Mouse (Mus musculus): Measurements from ENCODE around the gene Tmem26. TPM values are rescaled to one million over a fixed set of nuclear protein-coding genes. Genes with fewer than 3 reads are reported as not detected.
"Not testable (repeated sequence)": the region's sequence is repeated elsewhere in the genome, so short reads cannot be mapped to it uniquely, and the experiment has no call there.

The Tmem26 gene
- polyA plus RNA-seq, 1 experiment from 2014 or later: 12.2 TPM

DNA sequence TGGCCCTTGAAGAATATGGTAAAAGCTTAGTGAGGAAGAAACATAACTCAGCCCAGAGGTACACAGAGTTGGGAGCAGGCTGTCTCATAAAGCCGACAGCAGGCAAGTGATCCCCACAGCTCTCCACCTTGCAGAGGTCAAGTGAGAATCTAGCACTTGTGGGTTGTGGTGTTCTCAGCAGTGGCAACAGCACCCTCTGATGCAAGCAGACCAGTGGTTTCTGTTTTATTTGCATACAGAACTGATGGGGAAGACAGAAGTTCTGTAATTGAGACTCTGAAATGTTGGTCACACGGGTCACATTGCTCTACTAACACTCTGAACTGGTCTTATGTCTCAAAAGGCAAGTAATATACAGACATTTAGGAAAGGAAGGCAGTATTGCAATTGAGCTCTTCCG is 12.2 kb downstream of the Tmem26 start:
- ATAC-seq (ENCODE audit: insufficient read depth, low FRiP score): no peak
- H3K9me3 ChIP-seq (replicated peaks; ENCODE audit: control insufficient read depth, low read length): no peaks in the 10 kb centered on the region
- H3K36me3 ChIP-seq (ENCODE audit: control insufficient read depth, insufficient read depth, low read length): no peaks in the 10 kb centered on the region
- H3K4me2 ChIP-seq (ENCODE audit: low read depth, low read length): no peak overlapping the region
- H3K27ac ChIP-seq (ENCODE audit: low read length): no peak overlapping the region
- H3K27me3 ChIP-seq (ENCODE audit: control insufficient read depth, insufficient read depth, low read length): no peaks in the 10 kb centered on the region
- H3K9ac ChIP-seq (ENCODE audit: low read length): no peak overlapping the region
- no peak overlapping the region for H3K4me3 ChIP-seq (replicated peaks; ENCODE audit: low read length)
- WGBS: 84% methylated on average over 3 of the region's 3 CpGs
- H3K4me1 ChIP-seq (ENCODE audit: control insufficient read depth, insufficient read depth, low read length): no peaks in the 10 kb centered on the region

GRCm38 (mm10) chr10:68737391-68737790 is 13.9 kb downstream of the Tmem26 start:
- Histone ChIP-seq H3K9me3 (replicated peaks; ENCODE audit: control insufficient read depth, low read length) (no peaks in the 10 kb centered on the region), H3K9ac (ENCODE audit: low read length) (no peak overlapping the region), H3K4me1 (ENCODE audit: control insufficient read depth, insufficient read depth, low read length) (no peaks in the 10 kb centered on the region), H3K36me3 (ENCODE audit: control insufficient read depth, insufficient read depth, low read length) (no peaks in the 10 kb centered on the region), H3K27me3 (ENCODE audit: control insufficient read depth, insufficient read depth, low read length) (no peaks in the 10 kb centered on the region), H3K27ac (ENCODE audit: low read length) (no peak overlapping the region), H3K4me2 (ENCODE audit: low read depth, low read length) (no peak overlapping the region), H3K4me3 (replicated peaks; ENCODE audit: low read length) (no peak overlapping the region)
- 61% methylated on average over 7 of the region's 7 CpGs for WGBS
- no peak for ATAC-seq (ENCODE audit: insufficient read depth, low FRiP score)

DNA sequence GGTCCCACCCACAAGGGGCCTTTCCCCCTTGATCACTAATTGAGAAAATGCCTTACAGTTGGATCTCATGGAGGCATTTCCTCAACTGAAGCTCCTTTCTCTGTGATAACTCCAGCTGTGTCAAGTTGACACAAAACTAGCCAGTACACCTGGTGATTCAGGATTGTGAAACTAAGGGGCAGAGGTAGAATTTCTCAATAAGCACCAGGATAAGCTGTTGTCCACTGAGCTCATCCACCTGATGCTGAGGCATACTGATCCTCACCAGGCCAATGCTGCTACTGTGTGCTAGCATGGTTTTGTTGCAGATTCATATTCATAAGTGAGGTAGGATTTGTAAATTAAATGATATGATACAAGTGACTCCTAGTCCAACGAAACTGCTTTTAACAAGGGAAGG is 15.5 kb downstream of the Tmem26 start:
- H3K36me3 ChIP-seq (ENCODE audit: control insufficient read depth, insufficient read depth, low read length); H3K4me1 ChIP-seq (ENCODE audit: control insufficient read depth, insufficient read depth, low read length); H3K4me3 ChIP-seq (replicated peaks; ENCODE audit: low read length); ATAC-seq (ENCODE audit: insufficient read depth, low FRiP score); H3K27ac ChIP-seq (ENCODE audit: low read length); H3K9me3 ChIP-seq (replicated peaks; ENCODE audit: control insufficient read depth, low read length); H3K4me2 ChIP-seq (ENCODE audit: low read depth, low read length); H3K9ac ChIP-seq (ENCODE audit: low read length); H3K27me3 ChIP-seq (ENCODE audit: control insufficient read depth, insufficient read depth, low read length): not testable (repeated sequence)
- WGBS: 86% methylated on average over 1 of the region's 1 CpGs

GRCm38 (mm10) chr10:68740251-68740650 is 16.8 kb downstream of the Tmem26 start:
- 70% methylated on average over 2 of the region's 2 CpGs for WGBS
- H3K36me3 ChIP-seq (ENCODE audit: control insufficient read depth, insufficient read depth, low read length): no peaks in the 10 kb centered on the region
- no peaks in the 10 kb centered on the region for H3K9me3 ChIP-seq (replicated peaks; ENCODE audit: control insufficient read depth, low read length)
- H3K27ac ChIP-seq (ENCODE audit: low read length): no peak overlapping the region
- H3K27me3 ChIP-seq (ENCODE audit: control insufficient read depth, insufficient read depth, low read length): no peaks in the 10 kb centered on the region
- no peak overlapping the region for H3K9ac ChIP-seq (ENCODE audit: low read length)
- ATAC-seq (ENCODE audit: insufficient read depth, low FRiP score): no peak
- H3K4me3 ChIP-seq (replicated peaks; ENCODE audit: low read length): no peak overlapping the region
- H3K4me2 ChIP-seq (ENCODE audit: low read depth, low read length): no peak overlapping the region
- H3K4me1 ChIP-seq (ENCODE audit: control insufficient read depth, insufficient read depth, low read length): no peaks in the 10 kb centered on the region

- 80% methylated on average over 7 of the region's 7 CpGs for WGBS
Observed at GRCm38 (mm10) chr10:68750921-68751320, 27.5 kb downstream of the Tmem26 start.

GRCm38 (mm10) chr10:68759238-68759637 is 35.8 kb downstream of the Tmem26 start:
- H3K9ac ChIP-seq (ENCODE audit: low read length): no peak overlapping the region
- WGBS: 47% methylated on average over 5 of the region's 5 CpGs
- no peak overlapping the region for H3K4me3 ChIP-seq (replicated peaks; ENCODE audit: low read length)
- no peaks in the 10 kb centered on the region for H3K27me3 ChIP-seq (ENCODE audit: control insufficient read depth, insufficient read depth, low read length)
- no peaks in the 10 kb centered on the region for H3K4me1 ChIP-seq (ENCODE audit: control insufficient read depth, insufficient read depth, low read length)
- H3K4me2 ChIP-seq (ENCODE audit: low read depth, low read length): no peak overlapping the region
- no peak overlapping the region for H3K27ac ChIP-seq (ENCODE audit: low read length)
- no peaks in the 10 kb centered on the region for H3K36me3 ChIP-seq (ENCODE audit: control insufficient read depth, insufficient read depth, low read length)
- H3K9me3 ChIP-seq (replicated peaks; ENCODE audit: control insufficient read depth, low read length): no peaks in the 10 kb centered on the region
- ATAC-seq (ENCODE audit: insufficient read depth, low FRiP score): no peak

More at GRCm38 (mm10) chr10:68750921-68751320, 27.5 kb downstream of the Tmem26 start:
- Histone ChIP-seq H3K9ac (ENCODE audit: low read length) (no peak overlapping the region), H3K4me3 (replicated peaks; ENCODE audit: low read length) (no peak overlapping the region), H3K4me1 (ENCODE audit: control insufficient read depth, insufficient read depth, low read length) (no peaks in the 10 kb centered on the region), H3K36me3 (ENCODE audit: control insufficient read depth, insufficient read depth, low read length) (no peaks in the 10 kb centered on the region), H3K9me3 (replicated peaks; ENCODE audit: control insufficient read depth, low read length) (no peaks in the 10 kb centered on the region), H3K4me2 (ENCODE audit: low read depth, low read length) (no peak overlapping the region), H3K27ac (ENCODE audit: low read length) (no peak overlapping the region), H3K27me3 (ENCODE audit: control insufficient read depth, insufficient read depth, low read length) (no peaks in the 10 kb centered on the region)
- no peak for ATAC-seq (ENCODE audit: insufficient read depth, low FRiP score)

GRCm38 (mm10) chr10:68759789-68760188 is 36.3 kb downstream of the Tmem26 start:
- Histone ChIP-seq H3K9ac (ENCODE audit: low read length) (no peak overlapping the region), H3K4me3 (replicated peaks; ENCODE audit: low read length) (no peak overlapping the region), H3K4me1 (ENCODE audit: control insufficient read depth, insufficient read depth, low read length) (no peaks in the 10 kb centered on the region), H3K27me3 (ENCODE audit: control insufficient read depth, insufficient read depth, low read length) (no peaks in the 10 kb centered on the region), H3K27ac (ENCODE audit: low read length) (no peak overlapping the region), H3K9me3 (replicated peaks; ENCODE audit: control insufficient read depth, low read length) (no peaks in the 10 kb centered on the region), H3K36me3 (ENCODE audit: control insufficient read depth, insufficient read depth, low read length) (no peaks in the 10 kb centered on the region), H3K4me2 (ENCODE audit: low read depth, low read length) (no peak overlapping the region)
- WGBS: 65% methylated on average over 7 of the region's 7 CpGs
- no peak for ATAC-seq (ENCODE audit: insufficient read depth, low FRiP score)

DNA sequence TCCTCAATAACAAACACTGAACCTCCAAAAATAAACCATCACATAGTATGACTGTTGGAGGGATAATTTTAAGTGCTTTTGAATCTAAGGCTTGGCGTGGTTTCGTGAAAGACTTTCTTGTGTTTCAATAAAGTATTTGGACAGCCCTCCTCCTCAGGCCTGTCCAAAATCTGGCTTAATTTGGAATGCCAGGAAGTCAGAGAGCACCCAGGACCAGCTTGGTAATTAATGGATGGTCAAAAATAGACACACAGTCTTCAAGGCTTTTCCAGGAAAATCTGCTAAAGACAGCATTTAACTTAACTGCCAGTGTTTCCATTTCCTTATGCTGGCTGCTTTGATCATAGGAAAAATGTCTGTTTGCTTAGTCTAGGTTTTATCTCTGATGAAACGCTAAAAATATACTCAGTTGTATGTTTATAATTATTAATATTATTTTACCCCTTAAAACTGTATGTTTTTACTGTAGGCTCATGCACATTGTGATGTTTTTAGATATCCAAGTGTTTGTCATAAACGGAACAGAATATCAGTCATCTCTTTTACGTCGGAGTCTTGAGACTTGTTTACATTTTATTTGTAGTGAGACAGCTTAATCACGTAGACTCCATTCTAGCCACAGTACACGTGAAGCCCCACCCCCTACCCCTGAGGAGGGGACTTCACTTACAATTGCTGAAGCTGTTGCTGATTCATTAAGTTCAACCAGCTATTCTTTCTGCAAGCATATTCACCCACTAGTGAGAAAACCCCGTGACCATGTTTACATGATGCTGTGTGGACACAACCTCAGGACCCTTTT is 57.8 kb downstream of the Tmem26 start:
- Histone ChIP-seq H3K36me3 (ENCODE audit: control insufficient read depth, insufficient read depth, low read length) (no peaks in the 10 kb centered on the region), H3K9me3 (replicated peaks; ENCODE audit: control insufficient read depth, low read length) (no peaks in the 10 kb centered on the region), H3K4me2 (ENCODE audit: low read depth, low read length) (no peak overlapping the region), H3K4me1 (ENCODE audit: control insufficient read depth, insufficient read depth, low read length) (no peaks in the 10 kb centered on the region), H3K27ac (ENCODE audit: low read length) (peak overlapping the region; percentile 43), H3K9ac (ENCODE audit: low read length) (no peak overlapping the region), H3K27me3 (ENCODE audit: control insufficient read depth, insufficient read depth, low read length) (no peaks in the 10 kb centered on the region), H3K4me3 (replicated peaks; ENCODE audit: low read length) (no peak overlapping the region)
- 32% methylated on average over 9 of the region's 9 CpGs for WGBS
- 0 out of 2 replicates have a peak, but pooled peaks have one; percentile 50 for ATAC-seq (ENCODE audit: insufficient read depth, low FRiP score)

- WGBS: 79% methylated on average over 6 of the region's 6 CpGs
Observed at GRCm38 (mm10) chr10:68782724-68783123, 59.3 kb downstream of the Tmem26 start.

More at GRCm38 (mm10) chr10:68782724-68783123, 59.3 kb downstream of the Tmem26 start:
- Histone ChIP-seq H3K27ac (ENCODE audit: low read length) (no peak overlapping the region), H3K36me3 (ENCODE audit: control insufficient read depth, insufficient read depth, low read length) (no peaks in the 10 kb centered on the region), H3K27me3 (ENCODE audit: control insufficient read depth, insufficient read depth, low read length) (no peaks in the 10 kb centered on the region), H3K9ac (ENCODE audit: low read length) (no peak overlapping the region), H3K4me2 (ENCODE audit: low read depth, low read length) (no peak overlapping the region), H3K9me3 (replicated peaks; ENCODE audit: control insufficient read depth, low read length) (no peaks in the 10 kb centered on the region), H3K4me1 (ENCODE audit: control insufficient read depth, insufficient read depth, low read length) (no peaks in the 10 kb centered on the region), H3K4me3 (replicated peaks; ENCODE audit: low read length) (no peak overlapping the region)
- ATAC-seq (ENCODE audit: insufficient read depth, low FRiP score): no peak
